Mouse (Mus musculus) frontal cortex, postnatal 10 days (tissue): Measurements from ENCODE around the gene Ptprs.

Source experiments
- DNase-seq, 2 experiments: peaks; one replicate each; pipeline ENCODE4 v3.0.0; 2022; ENCODE audit warnings: low spot score in 2 of 2, mixed read lengths in 1 of 2

Ptprs gene

GRCm38 (mm10) chr17:56379281-56379834 is 96.9 kb downstream of the Ptprs start:
- no peak for DNase-seq

- DNase-seq: no peak
Measured at GRCm38 (mm10) chr17:56374851-56375250, 101.4 kb downstream of the Ptprs start.

GRCm38 (mm10) chr17:56373136-56374034 is 102.9 kb downstream of the Ptprs start:
- DNase-seq: no peak

- no peak for DNase-seq
Measured at GRCm38 (mm10) chr17:56372109-56372508, 104.2 kb downstream of the Ptprs start.

DNA sequence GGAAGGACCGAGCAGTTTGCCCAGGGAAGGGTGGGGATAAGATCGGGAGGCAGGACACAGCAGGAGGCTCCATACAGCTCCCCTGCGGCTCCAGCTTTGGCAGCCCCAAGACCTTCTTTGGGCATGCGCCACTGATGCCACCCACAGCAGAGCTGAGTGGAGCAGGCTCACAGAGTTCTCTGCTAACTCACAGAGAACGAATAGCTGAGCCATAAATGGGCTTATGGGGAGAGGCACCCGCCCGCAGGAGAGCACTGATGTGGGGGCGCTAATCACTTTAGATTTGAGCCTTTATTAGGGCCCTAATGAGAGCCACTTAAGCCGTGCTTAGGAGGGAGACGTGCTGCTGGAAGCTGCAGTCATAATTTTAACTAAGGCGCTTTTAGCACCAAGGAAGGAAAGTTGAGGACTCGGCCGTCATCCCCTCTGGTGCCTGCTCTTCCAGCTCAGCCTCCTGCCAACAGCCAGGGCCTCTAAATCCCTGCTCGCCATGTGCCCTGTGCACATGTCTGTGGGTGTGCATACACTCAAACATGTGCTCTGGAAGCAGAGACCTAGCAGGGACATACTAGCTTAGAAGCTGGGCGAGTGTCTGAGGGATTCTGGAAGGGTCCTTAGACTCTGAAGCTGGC is 105.1 kb downstream of the Ptprs start:
- peak in 1 of 2 experiments; percentile 41 for DNase-seq

DNA sequence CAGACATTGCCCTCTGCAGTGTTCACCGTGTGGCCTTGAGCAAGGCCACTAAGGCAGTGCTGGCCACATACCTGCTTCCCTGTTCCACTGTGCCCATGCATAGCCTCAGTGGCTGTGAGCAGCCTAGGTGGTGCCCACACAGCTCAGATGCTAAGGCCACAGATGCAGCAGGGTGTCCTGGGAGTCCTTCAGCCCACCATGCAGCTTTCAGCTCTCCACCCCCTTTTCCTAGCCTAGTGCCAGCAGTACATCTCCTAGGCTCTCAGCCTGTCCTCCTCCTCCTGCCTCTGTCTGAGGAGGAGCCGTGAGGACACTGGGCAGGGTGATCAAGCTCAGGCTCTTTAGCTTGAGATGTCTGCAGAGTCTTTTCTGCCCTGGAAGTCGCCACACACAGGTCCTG is 106.2 kb downstream of the Ptprs start:
- DNase-seq: no peak

- no peak for DNase-seq
Measured at GRCm38 (mm10) chr17:56368291-56368790, 107.9 kb downstream of the Ptprs start.

- DNase-seq: no peak
Measured at GRCm38 (mm10) chr17:56365791-56366673, 110.3 kb downstream of the Ptprs start.
